Mouse (Mus musculus) Muller cell, postnatal 12 days (primary cell): ENCODE data around the gene Gm3417.
"Not testable (repeated sequence)": the region's sequence is repeated elsewhere in the genome, so short reads cannot be mapped to it uniquely, and the experiment has no call there.

Experiments used
- DNase-seq: peaks from one replicate; pipeline ENCODE4 v3.0.0-alpha.2; 2015; ENCODE audit errors: inconsistent ontology term

Gene Gm3417

GRCm38 (mm10) chr17:14958686-14959327, 19.8 kb downstream of the Gm3417 start:
- DNase-seq, result no peak

GRCm38 (mm10) chr17:14953452-14953851, 25.1 kb downstream of the Gm3417 start:
- DNase-seq, result no peak

GRCm38 (mm10) chr17:14949161-14949827, 29.3 kb downstream of the Gm3417 start:
- no peak for DNase-seq

- no peak for DNase-seq
Observed at GRCm38 (mm10) chr17:14944551-14944950, 34.0 kb downstream of the Gm3417 start.

- DNase-seq, result no peak
Observed at GRCm38 (mm10) chr17:14943729-14944059, 34.9 kb downstream of the Gm3417 start.

GRCm38 (mm10) chr17:14943009-14943728, 35.4 kb downstream of the Gm3417 start, which contains the start of the genes Wdr27 and 1600012H06Rik:
Gene Wdr27, minus strand, starts transcription at chr17:14943158.
Gene 1600012H06Rik, plus strand, starts transcription at chr17:14943184.
- peak; percentile 98 for DNase-seq

GRCm38 (mm10) chr17:14942181-14942580, 36.4 kb downstream of the Gm3417 start:
- DNase-seq, result not testable (repeated sequence)

- DNase-seq, result no peak
Observed at GRCm38 (mm10) chr17:14935841-14936605, 42.6 kb downstream of the Gm3417 start.

- not testable (repeated sequence) for DNase-seq
Observed at GRCm38 (mm10) chr17:14935280-14935679, 43.3 kb downstream of the Gm3417 start.

GRCm38 (mm10) chr17:14931469-14931868, 47.1 kb downstream of the Gm3417 start:
- no peak for DNase-seq

GRCm38 (mm10) chr17:14930697-14931096, 47.9 kb downstream of the Gm3417 start:
- no peak for DNase-seq

- no peak for DNase-seq
Observed at GRCm38 (mm10) chr17:14928631-14929030, 50.0 kb downstream of the Gm3417 start.

- DNase-seq, result no peak
Observed at GRCm38 (mm10) chr17:14927644-14928218, 50.9 kb downstream of the Gm3417 start.

GRCm38 (mm10) chr17:14921582-14921981, 57.0 kb downstream of the Gm3417 start:
- DNase-seq, result no peak

GRCm38 (mm10) chr17:14917866-14918265, 60.7 kb downstream of the Gm3417 start:
- DNase-seq, result no peak

- no peak for DNase-seq
Observed at GRCm38 (mm10) chr17:14914401-14914800, 64.2 kb downstream of the Gm3417 start.
